8 mouse cellular contexts compared by ENCODE assay signal in genomic region chr19:6242281-6242680, GRCm38 (mm10). TPM values are rescaled to one million over a fixed set of nuclear protein-coding genes. Genes with fewer than 3 reads are reported as not detected.
DNase-seq lines count a peak whose midpoint lies in the region; ATAC-seq and TF ChIP-seq lines count a peak whose summit lies in the region.

No protein-coding gene starts in this region.

- DNase-seq in CD8-positive naive resting alpha-beta T cell, adult 2 months (ENCODE audit: low read depth in 2 of 2, low spot score in 2 of 2), result peak; percentile 76 to 84
- DNase-seq in Patski (ENCODE audit: low read depth, low spot score), result no peak
- peak; percentile 44 for DNase-seq in heart, postnatal 25 days (ENCODE audit: low spot score)
- DNase-seq in limb, embryonic 11.5 days (ENCODE audit: low spot score), result peak; percentile 40
- DNase-seq in midbrain, embryonic 11.5 days (ENCODE audit: low spot score, missing footprints), result no peak
- no peak for DNase-seq in ovary, adult 18-20 months (ENCODE audit: low spot score)

- intact Hi-C loops in heart, postnatal 25 days (cut with DNase I), result no loop called here

- no peaks in the 10 kb centered on the region for H3K27me3 ChIP-seq in Patski
- H3K27me3 ChIP-seq in embryonic facial prominence, embryonic 12.5 days, result no peaks in the 10 kb centered on the region
- no peaks in the 10 kb centered on the region for H3K27me3 ChIP-seq in limb, embryonic 11.5 days (ENCODE audit: control insufficient read depth, insufficient read depth, low read length)
- H3K27me3 ChIP-seq in midbrain, embryonic 11.5 days (ENCODE audit: control insufficient read depth, insufficient read depth, low read length), result no peaks in the 10 kb centered on the region
- H3K27me3 ChIP-seq in stomach, embryonic 15.5 days (replicated peaks), result no peaks in the 10 kb centered on the region

- CTCF ChIA-PET in Patski (lab: Charles Lee), result interaction anchor here (1.0 to 2.2 kb wide), 5 partner anchors 11 to 101 kb away, joined by 3 to 6 read pairs (median 3); partner anchors contain the start of gene Arl2

- 0% methylated on average over 4 of the region's 4 CpGs for WGBS in embryonic facial prominence, embryonic 12.5 days
- 0% methylated on average over 4 of the region's 4 CpGs for WGBS in limb, embryonic 11.5 days
- WGBS in midbrain, embryonic 11.5 days, result 0% methylated on average over 4 of the region's 4 CpGs
- WGBS in stomach, embryonic 15.5 days, result 0% methylated on average over 4 of the region's 4 CpGs

- no peak for TF ChIP-seq CTCF in Patski (IDR thresholded peaks at IDR 0.05)

- peaks cover 14% of the 10 kb centered on the region for H3K4me1 ChIP-seq in embryonic facial prominence, embryonic 12.5 days
- H3K4me1 ChIP-seq in limb, embryonic 11.5 days (ENCODE audit: control insufficient read depth, insufficient read depth, low read length), result peaks cover 7% of the 10 kb centered on the region
- peaks cover 8% of the 10 kb centered on the region for H3K4me1 ChIP-seq in midbrain, embryonic 11.5 days (ENCODE audit: control insufficient read depth, insufficient read depth, low read length)
- H3K4me1 ChIP-seq in stomach, embryonic 15.5 days, result peaks cover 19% of the 10 kb centered on the region

- H3K27ac ChIP-seq in embryonic facial prominence, embryonic 12.5 days, result peak overlapping the region; percentile 67; the same call in 1 of the 2 replicates
- H3K27ac ChIP-seq in limb, embryonic 11.5 days (replicated peaks; ENCODE audit: low read depth, low read length), result no peak overlapping the region; the same call in 1 of the 2 replicates
- H3K27ac ChIP-seq in midbrain, embryonic 11.5 days (ENCODE audit: low read depth, low read length), result no peak overlapping the region
- peak overlapping the region; percentile 71 for H3K27ac ChIP-seq in stomach, embryonic 15.5 days

- peaks cover 28% of the 10 kb centered on the region for H3K36me3 ChIP-seq in embryonic facial prominence, embryonic 12.5 days
- peaks cover 11% of the 10 kb centered on the region; the same call in 1 of the 2 replicates for H3K36me3 ChIP-seq in limb, embryonic 11.5 days (ENCODE audit: control insufficient read depth, insufficient read depth, low read length)
- H3K36me3 ChIP-seq in midbrain, embryonic 11.5 days (ENCODE audit: control insufficient read depth, insufficient read depth, low read length), result peaks cover 7% of the 10 kb centered on the region; the same call in 1 of the 2 replicates
- peaks cover 18% of the 10 kb centered on the region for H3K36me3 ChIP-seq in stomach, embryonic 15.5 days

- in situ Hi-C loops in Patski (cut with MboI; ENCODE audit: low pct_unique_long_range_greater_than_20kb), result no loop called here

- no peaks in the 10 kb centered on the region for H3K9me3 ChIP-seq in embryonic facial prominence, embryonic 12.5 days
- H3K9me3 ChIP-seq in limb, embryonic 11.5 days (ENCODE audit: control insufficient read depth, low read length), result no peaks in the 10 kb centered on the region
- no peaks in the 10 kb centered on the region for H3K9me3 ChIP-seq in midbrain, embryonic 11.5 days (ENCODE audit: control insufficient read depth, low read length)
- H3K9me3 ChIP-seq in stomach, embryonic 15.5 days, result no peaks in the 10 kb centered on the region

- POLR2A ChIA-PET in Patski (lab: Charles Lee), result interaction anchor here (0.7 to 1.5 kb wide), 4 partner anchors 9 to 36 kb away, joined by 3 to 4 read pairs (median 3); no protein-coding TSS in a partner anchor

- peak overlapping the region; percentile 89 for H3K4me3 ChIP-seq in embryonic facial prominence, embryonic 12.5 days
- peak overlapping the region; percentile 85 for H3K4me3 ChIP-seq in limb, embryonic 11.5 days (ENCODE audit: low read depth, low read length)
- H3K4me3 ChIP-seq in midbrain, embryonic 11.5 days (ENCODE audit: low read depth, low read length), result peak overlapping the region; percentile 82
- H3K4me3 ChIP-seq in stomach, embryonic 15.5 days (replicated peaks), result peak overlapping the region; percentile 88

- H3K9ac ChIP-seq in embryonic facial prominence, embryonic 12.5 days, result peak overlapping the region; percentile 92
- H3K9ac ChIP-seq in limb, embryonic 11.5 days (ENCODE audit: low read length), result peak overlapping the region; percentile 85
- H3K9ac ChIP-seq in midbrain, embryonic 11.5 days (ENCODE audit: low read length), result peak overlapping the region; percentile 92
- peak overlapping the region; percentile 98 for H3K9ac ChIP-seq in stomach, embryonic 15.5 days

- peak; percentile 15 for ATAC-seq in Patski
- no peak for ATAC-seq in embryonic facial prominence, embryonic 12.5 days (ENCODE audit: insufficient number of reproducible peaks, insufficient read depth, low FRiP score, low TSS enrichment)
- no peak; the same call in 1 of the 2 replicates for ATAC-seq in limb, embryonic 11.5 days (ENCODE audit: insufficient number of reproducible peaks, low FRiP score, low TSS enrichment, low read depth)
- no peak for ATAC-seq in midbrain, embryonic 11.5 days (ENCODE audit: low FRiP score)
- ATAC-seq in stomach, embryonic 15.5 days (ENCODE audit: insufficient read depth, low FRiP score, low read depth), result peak; percentile 4; the same call in 1 of the 2 replicates

- H3K4me2 ChIP-seq in embryonic facial prominence, embryonic 12.5 days (replicated peaks), result peak overlapping the region; percentile 93
- peak overlapping the region; percentile 89 for H3K4me2 ChIP-seq in limb, embryonic 11.5 days (ENCODE audit: low read depth, severe bottlenecking)
- peak overlapping the region; percentile 96 for H3K4me2 ChIP-seq in midbrain, embryonic 11.5 days
- H3K4me2 ChIP-seq in stomach, embryonic 15.5 days, result peak overlapping the region; percentile 94

RNA-seq across cellular contexts. Expression of gene Atg2a, which starts 0.8 kb away (rescaled TPM):
- polyA plus RNA-seq in Patski (2021), result 32.5 TPM
- polyA plus RNA-seq in embryonic facial prominence, embryonic 12.5 days (2016; fragmentation: Nextera tagmentation; extraction: Ambion mirVana), result 11.7 and 12.0 TPM in 2 replicates
- total RNA-seq in heart, postnatal 25 days (2021), result 10 to 100 TPM; 22.0 to 22.2 TPM
- 8.9 and 10.5 TPM in 2 replicates for polyA plus RNA-seq in limb, embryonic 11.5 days (2014; fragmentation: Nextera tagmentation; extraction: Ambion mirVana)
- polyA plus RNA-seq in midbrain, embryonic 11.5 days (2014; fragmentation: Nextera tagmentation; extraction: Ambion mirVana), result 7.1 and 8.1 TPM in 2 replicates
- polyA plus RNA-seq in stomach, embryonic 15.5 days (2015; fragmentation: Nextera tagmentation; extraction: Ambion mirVana), result 7.6 and 10.6 TPM in 2 replicates

RNA-seq across cellular contexts. Expression of gene Ppp2r5b, which starts 6.6 kb away (rescaled TPM):
- 172 TPM for polyA plus RNA-seq in Patski (2021)
- polyA plus RNA-seq in embryonic facial prominence, embryonic 12.5 days (2016; fragmentation: Nextera tagmentation; extraction: Ambion mirVana), result 34.5 and 40.1 TPM in 2 replicates
- total RNA-seq in heart, postnatal 25 days (2021), result 10 to 100 TPM; 33.6 to 38.0 TPM
- 18.6 and 19.2 TPM in 2 replicates for polyA plus RNA-seq in limb, embryonic 11.5 days (2014; fragmentation: Nextera tagmentation; extraction: Ambion mirVana)
- 39.1 and 41.0 TPM in 2 replicates for polyA plus RNA-seq in midbrain, embryonic 11.5 days (2014; fragmentation: Nextera tagmentation; extraction: Ambion mirVana)
- polyA plus RNA-seq in stomach, embryonic 15.5 days (2015; fragmentation: Nextera tagmentation; extraction: Ambion mirVana), result 20.5 and 23.7 TPM in 2 replicates

RNA-seq across cellular contexts. Expression of gene Gpha2, which starts 16.1 kb away (rescaled TPM):
- 0.26 TPM for polyA plus RNA-seq in Patski (2021)
- 2.3 and 3.1 TPM in 2 replicates for polyA plus RNA-seq in embryonic facial prominence, embryonic 12.5 days (2016; fragmentation: Nextera tagmentation; extraction: Ambion mirVana)
- total RNA-seq in heart, postnatal 25 days (2021), result not detected
- 2.0 and 2.4 TPM in 2 replicates for polyA plus RNA-seq in limb, embryonic 11.5 days (2014; fragmentation: Nextera tagmentation; extraction: Ambion mirVana)
- polyA plus RNA-seq in midbrain, embryonic 11.5 days (2014; fragmentation: Nextera tagmentation; extraction: Ambion mirVana), result 0.39 and 0.40 TPM in 2 replicates
- 0.62 TPM in 2 replicates for polyA plus RNA-seq in stomach, embryonic 15.5 days (2015; fragmentation: Nextera tagmentation; extraction: Ambion mirVana)

RNA-seq across cellular contexts. Expression of gene Ehd1, which starts 34.2 kb away (rescaled TPM):
- polyA plus RNA-seq in Patski (2021), result 88.7 TPM
- 76.6 and 77.6 TPM in 2 replicates for polyA plus RNA-seq in embryonic facial prominence, embryonic 12.5 days (2016; fragmentation: Nextera tagmentation; extraction: Ambion mirVana)
- 100 to 1,000 TPM; 119 to 139 TPM for total RNA-seq in heart, postnatal 25 days (2021)
- polyA plus RNA-seq in limb, embryonic 11.5 days (2014; fragmentation: Nextera tagmentation; extraction: Ambion mirVana), result 56.1 and 59.3 TPM in 2 replicates
- polyA plus RNA-seq in midbrain, embryonic 11.5 days (2014; fragmentation: Nextera tagmentation; extraction: Ambion mirVana), result 64.1 and 68.2 TPM in 2 replicates
- 67.3 and 73.4 TPM in 2 replicates for polyA plus RNA-seq in stomach, embryonic 15.5 days (2015; fragmentation: Nextera tagmentation; extraction: Ambion mirVana)

RNA-seq across cellular contexts. Expression of gene Majin, which starts 58.1 kb away (rescaled TPM):
- polyA plus RNA-seq in Patski (2021), result not detected
- not detected in 2 replicates for polyA plus RNA-seq in embryonic facial prominence, embryonic 12.5 days (2016; fragmentation: Nextera tagmentation; extraction: Ambion mirVana)
- not detected for total RNA-seq in heart, postnatal 25 days (2021)
- polyA plus RNA-seq in limb, embryonic 11.5 days (2014; fragmentation: Nextera tagmentation; extraction: Ambion mirVana), result not detected in 2 replicates
- not detected in 2 replicates for polyA plus RNA-seq in midbrain, embryonic 11.5 days (2014; fragmentation: Nextera tagmentation; extraction: Ambion mirVana)
- polyA plus RNA-seq in stomach, embryonic 15.5 days (2015; fragmentation: Nextera tagmentation; extraction: Ambion mirVana), result not detected in 2 replicates

Comparison
In these comparisons a context has a peak if more than half of its experiments do, and no peak if none do; other contexts are left out.
1. DNase-seq: peak in CD8-positive naive resting alpha-beta T cell, adult 2 months (2 of 2), heart, postnatal 25 days (single experiment) and limb, embryonic 11.5 days (single experiment); none in Patski (single experiment), midbrain, embryonic 11.5 days (single experiment) and ovary, adult 18-20 months (single experiment).
2. ATAC-seq: peak in Patski (single experiment) and stomach, embryonic 15.5 days (single experiment); none in embryonic facial prominence, embryonic 12.5 days (single experiment), limb, embryonic 11.5 days (single experiment) and midbrain, embryonic 11.5 days (single experiment).
3. H3K27ac ChIP-seq: peak in embryonic facial prominence, embryonic 12.5 days (single experiment) and stomach, embryonic 15.5 days (single experiment); none in limb, embryonic 11.5 days (single experiment) and midbrain, embryonic 11.5 days (single experiment).
4. Peak in every context shown above with its lines, with median percentiles within 50 percentile points of each other: H3K4me2 ChIP-seq, H3K4me3 ChIP-seq and H3K9ac ChIP-seq.